Comparison of ENCODE assay signal across 25 mouse cellular contexts in the genomic region with DNA sequence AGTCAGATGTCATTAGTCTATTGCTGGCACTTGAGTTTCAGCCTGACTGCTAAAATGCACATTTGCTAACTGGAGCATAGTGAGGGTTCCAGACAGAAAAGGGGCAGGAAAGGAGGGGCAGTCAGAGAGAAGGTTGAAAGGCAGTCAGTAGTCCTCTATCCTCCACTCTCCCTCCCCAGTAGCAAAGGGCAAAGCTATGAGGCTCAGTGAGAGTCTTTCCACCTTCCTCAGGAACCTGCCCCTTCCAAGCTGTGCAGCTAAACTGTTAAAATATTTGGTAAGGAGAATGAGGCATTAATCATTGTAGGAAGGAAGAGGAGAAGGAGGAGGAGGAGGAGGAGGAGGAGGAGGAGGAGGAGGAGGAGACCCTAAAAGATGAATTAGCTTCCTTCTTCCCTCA.
"Had no signal": no experiment of that assay in that cellular context is flagged by ENCODE, and none has a peak within 500 bp of the region (broad histone marks: within the 10 kb centered on the region; RNA-seq: fewer than 3 reads in every experiment).

No protein-coding gene starts in this region.

- H3K36me3 ChIP-seq: intestine, embryonic 15.5 days; limb, embryonic 10.5 days; limb, embryonic 13.5 days; liver, embryonic 12.5 days; liver, embryonic 15.5 days; lung, embryonic 15.5 days; midbrain, embryonic 10.5 days; midbrain, embryonic 13.5 days; neural tube, embryonic 13.5 days had no signal

- H3K9ac ChIP-seq: intestine, embryonic 15.5 days; limb, embryonic 13.5 days; liver, embryonic 12.5 days; liver, embryonic 15.5 days; lung, embryonic 15.5 days; midbrain, embryonic 13.5 days; neural tube, embryonic 13.5 days had no signal

- H3K9me3 ChIP-seq: intestine, embryonic 15.5 days; limb, embryonic 10.5 days; limb, embryonic 13.5 days; liver, embryonic 12.5 days; liver, embryonic 15.5 days; lung, embryonic 15.5 days; megakaryocyte, embryonic 14.5 days; midbrain, embryonic 10.5 days; midbrain, embryonic 13.5 days; neural tube, embryonic 13.5 days had no signal

- ATAC-seq: liver, embryonic 12.5 days; midbrain, embryonic 13.5 days; midbrain, embryonic 16.5 days had no signal

- H3K27ac ChIP-seq: intestine, embryonic 15.5 days; layer of hippocampus, adult 2 months; limb, embryonic 10.5 days; limb, embryonic 13.5 days; liver, embryonic 12.5 days; liver, embryonic 15.5 days; lung, embryonic 15.5 days; midbrain, embryonic 10.5 days; midbrain, embryonic 13.5 days; neural tube, embryonic 13.5 days; stomach, postnatal 0 days had no signal

- H3K27me3 ChIP-seq: intestine, embryonic 15.5 days had no signal

- H3K4me2 ChIP-seq: intestine, embryonic 15.5 days; limb, embryonic 13.5 days; liver, embryonic 12.5 days; liver, embryonic 15.5 days; lung, embryonic 15.5 days; midbrain, embryonic 13.5 days; neural tube, embryonic 13.5 days had no signal

- H3K4me1 ChIP-seq: intestine, embryonic 15.5 days; limb, embryonic 10.5 days; limb, embryonic 13.5 days; liver, embryonic 12.5 days; liver, embryonic 15.5 days; lung, embryonic 15.5 days; megakaryocyte, embryonic 14.5 days; midbrain, embryonic 10.5 days; midbrain, embryonic 13.5 days; neural tube, embryonic 13.5 days had no signal

- DNase-seq: layer of hippocampus, adult 9-11 months; liver; lung, adult 18-20 months; lung, postnatal 10 days; lung, postnatal 36 days; right cerebral cortex, adult 18-20 months; right cerebral cortex, postnatal 14 days; right cerebral cortex, postnatal 4 days; thymus, adult 2 months; thymus, postnatal 14 days; thymus, postnatal 4 days had no signal

- H3K4me3 ChIP-seq: intestine, embryonic 15.5 days; layer of hippocampus, adult 2 months; limb, embryonic 10.5 days; limb, embryonic 13.5 days; liver, embryonic 12.5 days; liver, embryonic 15.5 days; lung, embryonic 15.5 days; megakaryocyte, embryonic 14.5 days; midbrain, embryonic 10.5 days; midbrain, embryonic 13.5 days; myocyte; neural tube, embryonic 13.5 days had no signal
